Mouse (Mus musculus): ENCODE measurements around the gene Gm16506.
"Not testable (repeated sequence)": the region's sequence is repeated elsewhere in the genome, so short reads cannot be mapped to it uniquely, and the experiment has no call there.

The Gm16506 gene

GRCm38 (mm10) chr14:43727385-43727784 is at the start of gene Gm16506:
TSS of gene Gm16506 (minus strand) at chr14:43727485.
- not testable (repeated sequence) for DNase-seq (ENCODE audit: low read depth, low spot score)

GRCm38 (mm10) chr14:43747566-43747965 is 20.3 kb upstream of the Gm16506 start, which contains the start of gene Gm6526:
TSS of gene Gm6526 (plus strand) at chr14:43747866.
- not testable (repeated sequence) for DNase-seq (ENCODE audit: low read depth, low spot score)

- not testable (repeated sequence) for DNase-seq (ENCODE audit: low read depth, low spot score)
Measured at GRCm38 (mm10) chr14:43697621-43698020, 29.7 kb downstream of the Gm16506 start, which contains the start of gene Gm7324. TSS of gene Gm7324 (plus strand) at chr14:43697828.

- DNase-seq (ENCODE audit: low read depth, low spot score): not testable (repeated sequence)
Measured at GRCm38 (mm10) chr14:43677099-43677498, 50.2 kb downstream of the Gm16506 start, which contains the start of gene Gm8165. TSS of gene Gm8165 (minus strand) at chr14:43677199.
